Mouse (Mus musculus) neural tube, postnatal 0 days (tissue): ENCODE measurements around the gene Rtl4. TPM values are rescaled to one million over a fixed set of nuclear protein-coding genes. Genes with fewer than 3 reads are reported as not detected.

Source experiments
- microRNA counts: library from miRNA; unstranded; fragments of <30 nt; microRNA quantifications from one replicate; lab custom pipeline; 2015
- microRNA-seq: library from miRNA; unstranded; fragments of <30 nt; microRNA quantifications from one replicate; pipeline ENCODE4, GENCODE M21; 2016
- polyA plus RNA-seq: library from polyadenylated mRNA; unstranded; fragments of >200 nt; fragmentation: Nextera tagmentation; extraction: Ambion mirVana; gene quantifications from 2 replicates; pipeline ENCODE4 v1.2.1, GENCODE M21; 2015

Rtl4 gene
- polyA plus RNA-seq, result 2.0 and 2.1 TPM in 2 replicates

GRCm38 (mm10) chrX:144688207-144689118 is at the start of gene Rtl4:
Gene Rtl4 (plus strand): TSS chrX:144688907.

GRCm38 (mm10) chrX:144688142-144688206 is 733 bp upstream of the Rtl4 start, which contains the start of gene Trpc5:
Gene Trpc5 (minus strand): TSS chrX:144688180.

MicroRNAs within 50 kb of the gene (microRNA counts, 519-probe panel; counts per million panel counts)
- microRNA mmu-miR-3472 (lab: Ali Mortazavi, UCI), result 40.5 counts per million

Small RNA genes within 50 kb of the gene (microRNA-seq; reads per million reads assigned to microRNA genes)
- not detected for gene Mir3472

Other genes starting within 250 kb of the Rtl4 start
- 0.18 TPM in 1 of 2 replicates, not detected in the other for gene Trpc5os, start 232.3 kb upstream of the Rtl4 start, polyA plus RNA-seq
- 4.9 and 6.1 TPM in 2 replicates for gene Trpc5, start 727 bp upstream of the Rtl4 start, polyA plus RNA-seq